In genomic region chr2:166835581-166835980, GRCm38 (mm10) we compare ENCODE assay signal across 22 mouse cellular contexts. TPM values are rescaled to one million over a fixed set of nuclear protein-coding genes. Genes with fewer than 3 reads are reported as not detected.
DNase-seq lines count a peak whose midpoint lies in the region; ATAC-seq and TF ChIP-seq lines count a peak whose summit lies in the region.
"Had no signal": no experiment of that assay in that cellular context is flagged by ENCODE, and none has a peak within 500 bp of the region (broad histone marks: within the 10 kb centered on the region; RNA-seq: fewer than 3 reads in every experiment).

No protein-coding gene starts in this region.

- TF ChIP-seq CTCF in gastrocnemius, adult 2 months (IDR thresholded peaks at IDR 0.05): no peak

- intact Hi-C loops in gastrocnemius, adult 2 months (cut with DNase I): no loop called here

- no peak overlapping the region; the same call in 1 of the 2 replicates for H3K27ac ChIP-seq in gastrocnemius, adult 2 months
- no peak overlapping the region for H3K27ac ChIP-seq in neural tube, embryonic 15.5 days (replicated peaks)
- H3K27ac ChIP-seq: embryonic facial prominence, embryonic 10.5 days; embryonic facial prominence, embryonic 13.5 days; forebrain, embryonic 12.5 days; forebrain, embryonic 15.5 days; hindbrain, embryonic 12.5 days; hindbrain, embryonic 15.5 days; intestine, embryonic 15.5 days had no signal

- no peak for ATAC-seq in neural tube, embryonic 15.5 days (ENCODE audit: low FRiP score)
- ATAC-seq: activated CD4-positive, CD25-positive, alpha-beta regulatory T cell, adult 4 months; forebrain, embryonic 15.5 days; intestine, embryonic 15.5 days had no signal

- DNase-seq in adrenal gland, adult (ENCODE audit: inconsistent age in 2 of 2, low spot score in 1 of 2): peak; percentile 84 to 89
- DNase-seq in adrenal gland, postnatal 4 days (ENCODE audit: low spot score in 2 of 2): no peak
- DNase-seq in gastrocnemius, adult 2 months: peak; percentile 48
- no peak for DNase-seq in gastrocnemius, postnatal 10 days
- DNase-seq in adrenal gland, postnatal 10 days: peak; percentile 70
- DNase-seq in adrenal gland, postnatal 36 days: peak; percentile 81
- DNase-seq in urinary bladder, postnatal 4 days (ENCODE audit: low spot score in 2 of 2): no peak
- DNase-seq: cerebellum, adult 11 months; embryo, embryonic 11 days; heart, adult 11 months; kidney, adult 11 months had no signal

- peaks cover 35% of the 10 kb centered on the region for H3K36me3 ChIP-seq in neural tube, embryonic 15.5 days

- H3K4me1 ChIP-seq in neural tube, embryonic 15.5 days: no peaks in the 10 kb centered on the region
- H3K4me1 ChIP-seq: embryonic facial prominence, embryonic 13.5 days; forebrain, embryonic 12.5 days; forebrain, embryonic 15.5 days; hindbrain, embryonic 12.5 days; hindbrain, embryonic 15.5 days; intestine, embryonic 15.5 days had no signal

- H3K9me3 ChIP-seq in neural tube, embryonic 15.5 days (replicated peaks): no peaks in the 10 kb centered on the region
- H3K9me3 ChIP-seq: embryonic facial prominence, embryonic 10.5 days; embryonic facial prominence, embryonic 13.5 days; forebrain, embryonic 12.5 days; forebrain, embryonic 15.5 days; hindbrain, embryonic 12.5 days; hindbrain, embryonic 15.5 days; intestine, embryonic 15.5 days had no signal

- no peak overlapping the region for H3K4me3 ChIP-seq in gastrocnemius, adult 2 months
- H3K4me3 ChIP-seq in neural tube, embryonic 15.5 days (replicated peaks): no peak overlapping the region
- H3K4me3 ChIP-seq: embryonic facial prominence, embryonic 10.5 days; embryonic facial prominence, embryonic 13.5 days; erythroblast, embryonic 14.5 days; forebrain, embryonic 12.5 days; forebrain, embryonic 15.5 days; hindbrain, embryonic 12.5 days; hindbrain, embryonic 15.5 days; intestine, embryonic 15.5 days had no signal

- no peak overlapping the region for H3K9ac ChIP-seq in neural tube, embryonic 15.5 days (replicated peaks)
- H3K9ac ChIP-seq: forebrain, embryonic 12.5 days; forebrain, embryonic 15.5 days; hindbrain, embryonic 12.5 days; hindbrain, embryonic 15.5 days; intestine, embryonic 15.5 days had no signal

- H3K27me3 ChIP-seq in neural tube, embryonic 15.5 days (replicated peaks): no peaks in the 10 kb centered on the region
- H3K27me3 ChIP-seq: embryonic facial prominence, embryonic 13.5 days; forebrain, embryonic 12.5 days; forebrain, embryonic 15.5 days; hindbrain, embryonic 12.5 days; hindbrain, embryonic 15.5 days; intestine, embryonic 15.5 days had no signal

- no peak overlapping the region for H3K4me2 ChIP-seq in neural tube, embryonic 15.5 days
- H3K4me2 ChIP-seq: embryonic facial prominence, embryonic 13.5 days; forebrain, embryonic 12.5 days; forebrain, embryonic 15.5 days; heart, embryonic 11.5 days; hindbrain, embryonic 12.5 days; hindbrain, embryonic 15.5 days; intestine, embryonic 15.5 days had no signal

- WGBS in neural tube, embryonic 15.5 days: 79% methylated on average over 5 of the region's 5 CpGs

RNA-seq across cellular contexts. Expression of gene Arfgef2, which starts 30.2 kb away (rescaled TPM):
- total RNA-seq in adrenal gland, postnatal 4 days (2021): 10 to 100 TPM; 45.2 to 46.4 TPM
- total RNA-seq in gastrocnemius, adult 2 months (2021): 10 to 100 TPM; 24.9 to 30.9 TPM
- 10 to 100 TPM; 18.8 to 22.8 TPM for total RNA-seq in gastrocnemius, postnatal 10 days (2021)
- 10 to 100 TPM; 44.5 to 46.3 TPM for total RNA-seq in adrenal gland, postnatal 10 days (2021)
- 10 to 100 TPM; 67.6 to 76.9 TPM for total RNA-seq in adrenal gland, postnatal 36 days (2021)
- polyA plus RNA-seq in neural tube, embryonic 15.5 days (2015; fragmentation: Nextera tagmentation; extraction: Ambion mirVana): 4.1 and 4.6 TPM in 2 replicates

RNA-seq across cellular contexts. Expression of gene Trp53rkb, which starts 43.2 kb away (rescaled TPM):
- total RNA-seq in adrenal gland, postnatal 4 days (2021): 1 to 10 TPM; 6.4 to 7.2 TPM
- total RNA-seq in gastrocnemius, adult 2 months (2021): 1 to 10 TPM; 2.2 to 3.1 TPM
- 1 to 10 TPM; 3.4 to 4.1 TPM for total RNA-seq in gastrocnemius, postnatal 10 days (2021)
- total RNA-seq in adrenal gland, postnatal 10 days (2021): 1 to 10 TPM; 4.5 to 6.2 TPM
- total RNA-seq in adrenal gland, postnatal 36 days (2021): 1 to 10 TPM; 3.5 to 4.3 TPM
- 9.1 and 10.3 TPM in 2 replicates for polyA plus RNA-seq in neural tube, embryonic 15.5 days (2015; fragmentation: Nextera tagmentation; extraction: Ambion mirVana)

Comparison
In these comparisons a context has a peak if more than half of its experiments do, and no peak if none do; other contexts are left out.
1. DNase-seq: peak in adrenal gland, adult (2 of 2), gastrocnemius, adult 2 months (single experiment), adrenal gland, postnatal 10 days (single experiment) and adrenal gland, postnatal 36 days (2 of 2); none in adrenal gland, postnatal 4 days (0 of 2), gastrocnemius, postnatal 10 days (single experiment) and urinary bladder, postnatal 4 days (0 of 2).